Mouse (Mus musculus): ENCODE results near the gene Nadsyn1. TPM values are rescaled to one million over a fixed set of nuclear protein-coding genes. Genes with fewer than 3 reads are reported as not detected.

Nadsyn1 gene
- total and polyA plus RNA-seq, 3 experiments, result 7.4 to 10.0 TPM; not detected in 1

DNA sequence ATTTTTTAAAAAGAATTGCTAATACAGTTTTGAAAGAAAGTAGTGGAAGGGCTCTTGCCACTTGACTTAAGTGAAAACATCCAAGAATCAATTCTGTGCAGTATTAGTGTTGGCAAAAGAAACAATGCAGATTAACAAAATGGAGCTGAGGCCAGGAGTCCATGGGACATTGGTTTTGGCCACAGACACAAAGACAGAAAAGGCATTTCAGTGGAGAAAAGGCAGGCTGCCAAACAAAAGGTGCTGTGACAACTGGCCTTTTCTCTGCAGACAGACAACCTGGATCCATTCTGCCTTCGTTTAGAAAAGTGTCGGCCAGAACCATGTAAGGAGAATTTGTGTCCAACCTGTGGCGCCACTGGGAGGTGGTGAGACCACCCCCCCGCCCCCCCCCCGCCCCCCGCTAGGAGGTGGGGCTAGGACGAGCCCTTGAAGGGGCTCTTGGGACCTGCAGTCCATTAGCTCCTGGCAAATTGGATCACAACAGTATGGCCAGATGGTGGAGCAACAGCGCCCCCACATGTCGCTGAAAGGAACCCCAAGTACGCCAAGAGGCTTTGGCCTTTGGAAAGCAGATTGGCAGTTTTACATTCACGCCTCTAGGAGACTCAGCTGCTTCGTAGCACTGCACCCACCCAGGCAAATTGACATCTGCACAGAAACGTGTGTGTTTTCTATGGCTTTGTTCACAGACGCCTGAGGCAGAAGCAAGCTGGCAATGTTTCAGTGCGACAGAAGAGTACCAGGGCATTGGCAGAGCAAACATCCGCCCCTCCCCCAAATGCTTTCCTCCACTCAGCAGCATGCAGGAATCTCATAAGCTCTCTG is 74.4 kb downstream of the Nadsyn1 start:
- Histone ChIP-seq H3K79me2 (ENCODE audit: control insufficient read depth, insufficient read depth, low read length, poor library complexity) (no peaks in the 10 kb centered on the region), H3K4me3 (ENCODE audit: control insufficient read depth in 1 of 2, insufficient read depth in 1 of 2, low read depth in 2 of 2, low read length in 2 of 2) (no peak overlapping the region), H3K27ac (ENCODE audit: control insufficient read depth, low read depth, low read length) (no peak overlapping the region), H3K9me3 (replicated peaks; ENCODE audit: insufficient read depth, low read length) (no peaks in the 10 kb centered on the region), H3K36me3 (ENCODE audit: control insufficient read depth in 1 of 2, insufficient read depth in 2 of 2, low read length in 2 of 2) (no peaks in the 10 kb centered on the region), H3K4me1 (ENCODE audit: control insufficient read depth in 1 of 2, insufficient read depth in 2 of 2, low read length in 2 of 2) (no peaks in the 10 kb centered on the region), H3K9ac (ENCODE audit: control insufficient read depth, low read depth, low read length, poor library complexity, severe bottlenecking) (no peak overlapping the region), H3K27me3 (ENCODE audit: control insufficient read depth in 1 of 2, insufficient read depth in 2 of 2, low read length in 2 of 2) (no peaks in the 10 kb centered on the region)
- TF ChIP-seq TBP (IDR thresholded peaks at IDR 0.05; ENCODE audit: low read depth, low read length), result no peak
- TF ChIP-seq MAX (IDR thresholded peaks at IDR 0.05; ENCODE audit: low read length), result no peak
- TF ChIP-seq RAD21 (IDR thresholded peaks at IDR 0.05; ENCODE audit: low read depth, low read length), result peak; percentile 83
- no peak for TF ChIP-seq HCFC1 (IDR thresholded peaks at IDR 0.05; ENCODE audit: low read depth, low read length)
- no peak for TF ChIP-seq KAT2A (conservative IDR thresholded peaks at IDR 0.05; ENCODE audit: low read depth, low read length)
- TF ChIP-seq GATA1 (IDR thresholded peaks at IDR 0.05; ENCODE audit: low read depth, low read length), result no peak
- TF ChIP-seq ELF1 (IDR thresholded peaks at IDR 0.05; ENCODE audit: low read depth, low read length), result no peak
- no peak for TF ChIP-seq TAL1 (IDR thresholded peaks at IDR 0.05; ENCODE audit: low read length)
- TF ChIP-seq ZMIZ1 (IDR thresholded peaks at IDR 0.05; ENCODE audit: low read depth, low read length), result no peak
- no peak for TF ChIP-seq SIN3A (IDR thresholded peaks at IDR 0.05; ENCODE audit: low read length)
- peak; percentile 76 to 89 (median 85) for TF ChIP-seq CTCF (IDR thresholded peaks at IDR 0.05 in 2 of 3, conservative IDR thresholded peaks at IDR 0.05 in 1 of 3; ENCODE audit: control insufficient read depth in 1 of 3, insufficient read depth in 1 of 3, low read depth in 2 of 3, low read length in 3 of 3, poor library complexity in 1 of 3, severe bottlenecking in 1 of 3)
- TF ChIP-seq NRF1 (IDR thresholded peaks at IDR 0.05; ENCODE audit: insufficient read depth, low read depth, low read length, poor library complexity, severe bottlenecking), result no peak
- TF ChIP-seq SMC3 (IDR thresholded peaks at IDR 0.05; ENCODE audit: low read depth, low read length), result peak; percentile 71
- no peak for TF ChIP-seq MAZ (IDR thresholded peaks at IDR 0.05; ENCODE audit: low read depth, low read length)
- no peak for TF ChIP-seq USF1 (IDR thresholded peaks at IDR 0.05; ENCODE audit: low read depth, low read length)
- TF ChIP-seq BHLHE40 (IDR thresholded peaks at IDR 0.05; ENCODE audit: borderline replicate concordance, low read depth, low read length), result no peak
- no peak for TF ChIP-seq MYC (IDR thresholded peaks at IDR 0.05; ENCODE audit: low read depth, low read length)
- no peak for TF ChIP-seq CHD1 (IDR thresholded peaks at IDR 0.05; ENCODE audit: low read depth, low read length)
- no peak for TF ChIP-seq TCF12 (IDR thresholded peaks at IDR 0.05; ENCODE audit: low read depth, low read length)
- no peak for TF ChIP-seq POLR2AphosphoS5 (IDR thresholded peaks at IDR 0.05; ENCODE audit: borderline replicate concordance, low read depth, low read length)
- TF ChIP-seq POLR2AphosphoS2 (IDR thresholded peaks at IDR 0.05; ENCODE audit: low read length), result no peak
- TF ChIP-seq ETS1 (IDR thresholded peaks at IDR 0.05; ENCODE audit: low read depth, low read length), result no peak
- peak; percentile 72 for TF ChIP-seq ZC3H11A (IDR thresholded peaks at IDR 0.05; ENCODE audit: low read depth, low read length)
- no peak for TF ChIP-seq ZNF384 (IDR thresholded peaks at IDR 0.05; ENCODE audit: low read depth, low read length)
- no peak for TF ChIP-seq MYB (IDR thresholded peaks at IDR 0.05; ENCODE audit: low read depth, low read length)
- peak; percentile 77 for DNase-seq (ENCODE audit: low read depth, low spot score)

Other genes with a start within 250 kb of the Nadsyn1 start
- 40.8 and 62.2 TPM in 2 replicates for gene Cars, start 222.8 kb downstream of the Nadsyn1 start, total RNA-seq (2012; rRNA removed)
- gene Cars, start 222.8 kb downstream of the Nadsyn1 start, polyA plus RNA-seq (2012; ENCODE audit: insufficient read depth in 1 of 2, insufficient read length in 2 of 2, low read depth in 1 of 2, low replicate concordance in 2 of 2, missing spikeins in 1 of 2), result 10 to 100 TPM in 1 of 2 experiments, not detected in 1; 73.5 TPM
- gene Tnfrsf26, start 194.1 kb downstream of the Nadsyn1 start, total RNA-seq (2012; rRNA removed), result 0.42 and 0.52 TPM in 2 replicates
- under 1 TPM in 1 of 2 experiments, not detected in 1; 0.50 TPM for gene Tnfrsf26, start 194.1 kb downstream of the Nadsyn1 start, polyA plus RNA-seq (2012; ENCODE audit: insufficient read depth in 1 of 2, insufficient read length in 2 of 2, low read depth in 1 of 2, low replicate concordance in 2 of 2, missing spikeins in 1 of 2)
- gene Tnfrsf22, start 173.2 kb downstream of the Nadsyn1 start, total RNA-seq (2012; rRNA removed), result 0.10 and 0.23 TPM in 2 replicates
- 1 to 10 TPM in 1 of 2 experiments, not detected in 1; 1.1 TPM for gene Tnfrsf22, start 173.2 kb downstream of the Nadsyn1 start, polyA plus RNA-seq (2012; ENCODE audit: insufficient read depth in 1 of 2, insufficient read length in 2 of 2, low read depth in 1 of 2, low replicate concordance in 2 of 2, missing spikeins in 1 of 2)
- not detected in 2 replicates for gene Tnfrsf23, start 137.0 kb downstream of the Nadsyn1 start, total RNA-seq (2012; rRNA removed)
- gene Tnfrsf23, start 137.0 kb downstream of the Nadsyn1 start, polyA plus RNA-seq (2012; ENCODE audit: insufficient read depth in 1 of 2, insufficient read length in 2 of 2, low read depth in 1 of 2, low replicate concordance in 2 of 2, missing spikeins in 1 of 2), result not detected
- gene Osbpl5, start 65.9 kb downstream of the Nadsyn1 start, total RNA-seq (2012; rRNA removed), result 0.20 and 0.27 TPM in 2 replicates
- under 1 TPM in 1 of 2 experiments, not detected in 1; 0.50 TPM for gene Osbpl5, start 65.9 kb downstream of the Nadsyn1 start, polyA plus RNA-seq (2012; ENCODE audit: insufficient read depth in 1 of 2, insufficient read length in 2 of 2, low read depth in 1 of 2, low replicate concordance in 2 of 2, missing spikeins in 1 of 2)
- gene Mrgprg, start 55.9 kb downstream of the Nadsyn1 start, total RNA-seq (2012; rRNA removed), result not detected in 2 replicates
- not detected for gene Mrgprg, start 55.9 kb downstream of the Nadsyn1 start, polyA plus RNA-seq (2012; ENCODE audit: insufficient read depth in 1 of 2, insufficient read length in 2 of 2, low read depth in 1 of 2, low replicate concordance in 2 of 2, missing spikeins in 1 of 2)
- gene Mrgpre, start 38.3 kb downstream of the Nadsyn1 start, total RNA-seq (2012; rRNA removed), result 0.07 and 0.15 TPM in 2 replicates
- under 1 TPM in 1 of 2 experiments, not detected in 1; 0.18 TPM for gene Mrgpre, start 38.3 kb downstream of the Nadsyn1 start, polyA plus RNA-seq (2012; ENCODE audit: insufficient read depth in 1 of 2, insufficient read length in 2 of 2, low read depth in 1 of 2, low replicate concordance in 2 of 2, missing spikeins in 1 of 2)
- gene Dhcr7, start 296 bp upstream of the Nadsyn1 start, total RNA-seq (2012; rRNA removed), result 12.7 and 12.8 TPM in 2 replicates
- 10 to 100 TPM in 1 of 2 experiments, not detected in 1; 40.7 TPM for gene Dhcr7, start 296 bp upstream of the Nadsyn1 start, polyA plus RNA-seq (2012; ENCODE audit: insufficient read depth in 1 of 2, insufficient read length in 2 of 2, low read depth in 1 of 2, low replicate concordance in 2 of 2, missing spikeins in 1 of 2)
- gene Gm498, start 44.0 kb upstream of the Nadsyn1 start, total RNA-seq (2012; rRNA removed), result not detected in 2 replicates
- not detected for gene Gm498, start 44.0 kb upstream of the Nadsyn1 start, polyA plus RNA-seq (2012; ENCODE audit: insufficient read depth in 1 of 2, insufficient read length in 2 of 2, low read depth in 1 of 2, low replicate concordance in 2 of 2, missing spikeins in 1 of 2)
- not detected in 2 replicates for gene Shank2, start 179.1 kb upstream of the Nadsyn1 start, total RNA-seq (2012; rRNA removed)
- not detected for gene Shank2, start 179.1 kb upstream of the Nadsyn1 start, polyA plus RNA-seq (2012; ENCODE audit: insufficient read depth in 1 of 2, insufficient read length in 2 of 2, low read depth in 1 of 2, low replicate concordance in 2 of 2, missing spikeins in 1 of 2)

Measured in MEL (cell line).